Mouse (Mus musculus): Measurements from ENCODE around the gene Slc10a7. TPM values are rescaled to one million over a fixed set of nuclear protein-coding genes. Genes with fewer than 3 reads are reported as not detected.

The Slc10a7 gene
- polyA plus RNA-seq, 1 experiment from 2014 or later: 19.2 TPM

DNA sequence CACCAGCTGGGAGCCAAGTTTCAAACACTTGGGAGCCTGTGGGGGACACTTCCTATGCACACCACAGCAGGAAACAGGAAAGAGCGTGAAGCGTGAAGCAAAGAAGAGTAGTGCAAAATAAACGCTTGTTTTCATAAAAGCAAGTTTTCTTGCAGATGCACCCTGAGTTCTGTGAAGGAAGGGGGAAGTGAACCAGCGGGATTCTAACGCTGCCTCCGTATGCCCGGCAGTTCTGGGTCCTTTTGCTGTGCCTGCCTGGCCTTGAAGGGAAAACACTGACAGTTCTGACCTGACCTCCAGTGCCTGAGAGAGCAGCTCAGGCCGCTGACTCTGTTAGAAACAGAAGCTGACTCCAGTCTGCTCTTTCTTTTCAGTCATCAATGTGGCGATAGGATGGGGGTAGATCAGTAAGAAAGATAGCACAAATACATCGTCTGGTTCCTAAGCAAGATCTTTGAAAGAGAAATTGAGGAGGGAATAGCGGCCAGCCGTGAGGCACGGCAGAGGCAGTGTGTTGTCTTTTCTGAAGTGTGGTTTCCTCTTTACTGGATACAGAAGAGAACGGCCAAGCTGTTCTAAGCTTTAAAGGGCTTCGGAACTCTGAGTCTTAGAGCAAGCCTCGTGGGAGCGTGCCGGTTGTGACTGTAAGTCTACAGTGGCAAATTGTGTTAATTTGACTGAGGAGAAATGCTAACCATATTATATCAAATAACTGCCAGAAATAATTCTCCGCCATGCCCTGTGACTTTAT, 121.4 kb downstream of the Slc10a7 start:
- H3K9ac ChIP-seq: no peak overlapping the region
- peak overlapping the region; percentile 67 for H3K27ac ChIP-seq
- H3K9me3 ChIP-seq (replicated peaks): no peaks in the 10 kb centered on the region
- H3K4me1 ChIP-seq: peaks cover 23% of the 10 kb centered on the region; the same call in 1 of the 2 replicates
- no peak overlapping the region for H3K4me3 ChIP-seq (replicated peaks)
- no peaks in the 10 kb centered on the region for H3K27me3 ChIP-seq
- 46% methylated on average over 19 of the region's 19 CpGs for WGBS
- no peak overlapping the region for H3K4me2 ChIP-seq
- ATAC-seq (replicated peaks; ENCODE audit: low FRiP score): no peak
- no peaks in the 10 kb centered on the region for H3K36me3 ChIP-seq

DNA sequence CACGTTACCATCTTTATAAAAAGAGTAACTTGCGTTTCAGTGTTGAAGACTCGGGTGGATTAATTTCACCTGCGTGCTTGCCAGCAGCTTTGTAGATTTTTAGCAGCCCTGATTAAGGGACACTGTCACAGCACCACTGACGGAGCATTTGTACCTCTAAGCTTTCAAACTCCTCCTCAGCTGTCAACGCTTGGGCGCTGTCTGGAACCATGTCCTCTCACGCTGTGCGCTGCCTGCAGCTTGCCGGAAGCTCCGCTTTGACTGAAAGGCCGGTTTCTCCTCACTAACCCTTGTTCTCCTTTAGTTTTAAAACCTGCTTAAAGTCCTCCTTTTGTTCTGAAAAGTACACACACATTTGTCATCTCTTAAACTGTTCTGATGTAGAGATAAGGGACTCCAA, 123.9 kb downstream of the Slc10a7 start:
- H3K4me2 ChIP-seq: no peak overlapping the region
- no peak overlapping the region for H3K9ac ChIP-seq
- H3K4me1 ChIP-seq: peaks cover 16% of the 10 kb centered on the region; the same call in 1 of the 2 replicates
- no peak overlapping the region for H3K4me3 ChIP-seq (replicated peaks)
- WGBS: 46% methylated on average over 12 of the region's 12 CpGs
- H3K27me3 ChIP-seq: no peaks in the 10 kb centered on the region
- ATAC-seq (replicated peaks; ENCODE audit: low FRiP score): no peak
- H3K36me3 ChIP-seq: no peaks in the 10 kb centered on the region
- no peaks in the 10 kb centered on the region for H3K9me3 ChIP-seq (replicated peaks)
- H3K27ac ChIP-seq: no peak overlapping the region

DNA sequence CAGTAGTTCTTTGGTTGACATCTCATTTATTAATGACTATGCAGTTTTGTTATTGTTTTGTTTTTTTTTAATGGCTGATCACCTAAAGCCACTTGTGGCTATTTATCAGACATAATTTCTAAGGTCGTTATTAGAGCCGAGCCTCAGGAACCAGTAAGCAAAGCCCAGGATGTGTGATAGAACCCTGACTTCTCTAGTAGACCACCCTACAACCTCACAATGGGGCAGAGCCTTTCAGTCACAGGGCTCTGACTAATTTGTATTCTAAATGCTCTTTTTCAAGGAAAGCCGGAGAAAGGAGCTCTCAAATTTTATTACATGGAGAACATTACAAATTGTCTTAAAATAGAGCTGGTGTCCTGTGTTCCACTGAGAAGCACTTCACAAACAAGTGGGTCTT, 124.9 kb downstream of the Slc10a7 start:
- 0 out of 2 replicates have a peak overlapping the region, but pooled peaks have one; percentile 74 for H3K27ac ChIP-seq
- no peaks in the 10 kb centered on the region for H3K36me3 ChIP-seq
- peak overlapping the region; percentile 39; the same call in 1 of the 2 replicates for H3K4me2 ChIP-seq
- ATAC-seq (replicated peaks; ENCODE audit: low FRiP score): no peak
- peaks cover 16% of the 10 kb centered on the region; the same call in 1 of the 2 replicates for H3K4me1 ChIP-seq
- WGBS: 51% methylated on average over 3 of the region's 3 CpGs
- H3K27me3 ChIP-seq: no peaks in the 10 kb centered on the region
- no peak overlapping the region for H3K4me3 ChIP-seq (replicated peaks)
- no peaks in the 10 kb centered on the region for H3K9me3 ChIP-seq (replicated peaks)
- no peak overlapping the region for H3K9ac ChIP-seq

DNA sequence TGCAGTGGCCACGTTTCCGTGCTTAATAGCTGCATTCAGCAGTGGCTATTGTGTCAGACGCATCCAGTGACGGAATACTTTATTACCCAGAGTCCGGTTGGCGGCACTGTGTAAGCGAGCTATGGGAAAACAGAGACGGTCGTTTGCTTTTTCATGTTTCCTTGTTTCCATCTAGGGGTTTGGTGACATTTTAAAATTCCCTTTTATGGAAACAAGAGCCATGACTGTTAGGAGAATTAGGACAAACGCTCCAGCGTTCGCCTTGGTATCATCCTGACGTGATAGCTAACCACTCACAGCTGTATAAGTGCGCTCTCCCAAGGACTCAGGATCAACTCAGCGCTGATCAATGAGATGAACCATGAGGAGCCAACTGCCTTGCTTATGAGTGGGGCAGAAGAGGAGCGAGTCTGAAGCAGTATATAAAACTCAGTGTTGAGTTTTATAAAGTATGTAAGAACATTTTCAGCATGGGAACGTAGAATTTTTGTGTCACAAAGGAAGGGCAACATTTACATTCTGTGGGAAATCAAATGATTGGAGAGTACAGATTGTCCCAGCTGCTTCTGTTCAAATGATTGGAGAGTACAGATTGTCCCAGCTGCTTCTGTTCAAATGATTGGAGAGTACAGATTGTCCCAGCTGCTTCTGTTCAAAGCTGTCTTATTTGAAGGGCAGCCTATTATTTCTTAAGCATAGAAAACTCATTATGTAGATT, 125.5 kb downstream of the Slc10a7 start:
- no peaks in the 10 kb centered on the region for H3K9me3 ChIP-seq (replicated peaks)
- peak overlapping the region; percentile 74 for H3K27ac ChIP-seq
- H3K36me3 ChIP-seq: no peaks in the 10 kb centered on the region
- H3K4me3 ChIP-seq (replicated peaks): no peak overlapping the region
- H3K4me1 ChIP-seq: peaks cover 16% of the 10 kb centered on the region; the same call in 1 of the 2 replicates
- peak; percentile 46; the same call in 1 of the 2 replicates for ATAC-seq (replicated peaks; ENCODE audit: low FRiP score)
- peak overlapping the region; percentile 39; the same call in 1 of the 2 replicates for H3K4me2 ChIP-seq
- H3K27me3 ChIP-seq: no peaks in the 10 kb centered on the region
- no peak overlapping the region for H3K9ac ChIP-seq
- WGBS: 44% methylated on average over 17 of the region's 17 CpGs

DNA sequence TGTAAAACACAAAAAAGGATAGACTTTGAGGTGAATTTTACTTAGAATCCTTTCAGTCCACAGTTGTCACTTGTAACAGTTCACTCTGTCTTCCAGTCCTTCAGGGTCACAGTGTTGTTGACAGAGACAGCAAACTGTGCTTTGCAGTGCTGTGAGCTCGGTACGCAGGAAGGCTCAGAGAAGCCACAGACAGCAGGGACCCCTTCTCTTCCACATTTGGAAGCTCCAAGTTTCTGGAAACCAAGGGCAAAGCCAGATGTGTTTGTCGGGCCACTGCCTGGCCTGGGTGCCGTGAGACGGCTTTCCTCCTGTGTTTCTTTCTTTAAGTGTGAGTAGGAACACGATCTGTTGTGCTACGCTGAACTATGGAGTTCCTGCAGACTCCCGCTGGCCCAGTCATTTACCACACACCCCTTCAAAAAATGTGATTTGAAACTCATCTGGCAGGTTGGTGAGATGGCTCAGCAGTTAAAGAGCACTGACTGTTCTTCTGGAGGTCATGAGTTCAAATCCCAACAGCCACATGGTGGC, 126.2 kb downstream of the Slc10a7 start:
- WGBS: 61% methylated on average over 8 of the region's 8 CpGs
- Histone ChIP-seq H3K9me3 (replicated peaks) (no peaks in the 10 kb centered on the region), H3K36me3 (no peaks in the 10 kb centered on the region), H3K27me3 (no peaks in the 10 kb centered on the region), H3K4me3 (replicated peaks) (no peak overlapping the region), H3K9ac (no peak overlapping the region), H3K4me1 (peaks cover 11% of the 10 kb centered on the region; the same call in 1 of the 2 replicates), H3K27ac (peak overlapping the region; percentile 66), H3K4me2 (no peak overlapping the region)
- ATAC-seq (replicated peaks; ENCODE audit: low FRiP score): no peak

DNA sequence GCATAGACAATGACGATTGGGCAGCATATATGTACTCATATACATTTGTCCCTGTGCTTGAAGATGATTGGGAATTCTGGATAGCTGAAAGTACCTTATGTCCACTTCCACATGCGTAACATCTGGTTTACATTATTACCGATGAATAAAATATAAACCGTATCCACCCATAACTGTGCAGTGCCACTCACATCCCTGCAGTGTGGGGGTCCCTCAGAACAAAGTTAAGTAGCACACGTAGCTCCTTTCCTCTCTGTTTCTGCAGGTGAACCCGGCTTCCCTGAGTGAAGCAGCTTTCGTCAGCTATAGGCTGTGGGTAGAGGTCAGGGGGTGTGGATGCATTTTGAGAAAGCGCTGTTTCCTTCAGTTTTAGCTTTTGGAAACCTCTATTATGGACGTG, 132.8 kb downstream of the Slc10a7 start:
- Histone ChIP-seq H3K4me3 (replicated peaks) (no peak overlapping the region), H3K27me3 (no peaks in the 10 kb centered on the region), H3K27ac (no peak overlapping the region), H3K4me2 (no peak overlapping the region), H3K36me3 (0 out of 2 replicates have a peak, but pooled peaks cover 4% of the 10 kb centered on the region), H3K9me3 (replicated peaks) (no peaks in the 10 kb centered on the region; the same call in 1 of the 2 replicates), H3K4me1 (no peaks in the 10 kb centered on the region), H3K9ac (no peak overlapping the region)
- ATAC-seq (replicated peaks; ENCODE audit: low FRiP score): no peak
- WGBS: 82% methylated on average over 9 of the region's 9 CpGs

DNA sequence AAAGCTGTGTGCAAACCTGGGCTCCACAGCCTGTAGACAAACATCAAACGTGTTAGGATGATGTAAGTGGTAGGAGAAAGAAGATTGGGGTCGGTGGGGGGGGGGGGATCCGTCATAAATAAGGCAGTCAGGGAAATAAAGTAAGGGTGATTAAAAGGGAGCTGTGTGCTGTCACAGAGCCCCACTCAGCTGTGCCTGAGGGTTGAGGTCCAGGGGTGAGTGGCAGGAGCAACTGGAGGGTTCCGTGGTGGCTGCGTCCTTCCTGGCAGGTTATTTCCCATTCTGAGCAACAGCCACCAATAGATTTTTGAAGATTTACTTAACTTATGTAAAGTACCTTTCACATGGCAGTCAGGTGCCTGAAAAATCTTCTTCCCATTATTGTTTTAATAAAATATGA, 133.2 kb downstream of the Slc10a7 start:
- WGBS: 47% methylated on average over 5 of the region's 5 CpGs
- no peak overlapping the region for H3K9ac ChIP-seq
- ATAC-seq (replicated peaks; ENCODE audit: low FRiP score): no peak

DNA sequence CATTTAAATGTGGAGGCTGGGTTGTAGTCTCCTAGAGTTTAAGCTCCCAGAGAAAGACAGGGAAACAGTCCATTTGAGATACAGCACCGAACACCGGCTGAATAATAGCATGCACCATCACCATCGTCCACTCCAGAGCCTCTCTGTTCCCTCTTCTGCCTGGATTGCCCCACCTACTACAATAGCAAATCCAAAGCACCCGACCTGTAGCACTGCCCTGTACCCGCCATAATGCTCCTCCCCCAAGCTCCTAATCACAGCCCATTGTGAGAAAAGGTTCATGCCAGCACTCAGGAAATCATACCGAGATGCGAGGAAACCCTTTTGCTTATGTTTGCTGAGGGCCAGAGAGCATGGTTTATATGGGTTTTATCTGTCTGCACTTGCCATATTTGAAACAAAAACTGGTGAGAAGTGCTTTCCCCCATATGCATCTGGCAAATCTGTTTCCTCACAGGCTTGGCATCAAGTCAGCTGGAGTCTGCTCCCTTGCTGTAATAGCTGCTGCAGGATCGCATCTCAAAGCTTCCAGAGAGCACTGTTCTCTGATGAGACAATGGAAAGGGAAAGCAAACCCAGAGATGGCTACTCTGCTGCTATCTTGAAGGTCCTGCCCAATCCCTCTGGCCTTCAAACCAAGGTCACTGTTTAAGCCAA, 138.0 kb downstream of the Slc10a7 start:
- WGBS: 64% methylated on average over 8 of the region's 8 CpGs
- no peak for ATAC-seq (replicated peaks; ENCODE audit: low FRiP score)

More for the DNA sequence above, 133.2 kb downstream of the Slc10a7 start:
- Histone ChIP-seq H3K36me3 (0 out of 2 replicates have a peak, but pooled peaks cover 4% of the 10 kb centered on the region), H3K4me2 (no peak overlapping the region), H3K4me1 (0 out of 2 replicates have a peak, but pooled peaks cover 3% of the 10 kb centered on the region), H3K27me3 (no peaks in the 10 kb centered on the region), H3K9me3 (replicated peaks) (no peaks in the 10 kb centered on the region; the same call in 1 of the 2 replicates), H3K4me3 (replicated peaks) (no peak overlapping the region), H3K27ac (no peak overlapping the region)

DNA sequence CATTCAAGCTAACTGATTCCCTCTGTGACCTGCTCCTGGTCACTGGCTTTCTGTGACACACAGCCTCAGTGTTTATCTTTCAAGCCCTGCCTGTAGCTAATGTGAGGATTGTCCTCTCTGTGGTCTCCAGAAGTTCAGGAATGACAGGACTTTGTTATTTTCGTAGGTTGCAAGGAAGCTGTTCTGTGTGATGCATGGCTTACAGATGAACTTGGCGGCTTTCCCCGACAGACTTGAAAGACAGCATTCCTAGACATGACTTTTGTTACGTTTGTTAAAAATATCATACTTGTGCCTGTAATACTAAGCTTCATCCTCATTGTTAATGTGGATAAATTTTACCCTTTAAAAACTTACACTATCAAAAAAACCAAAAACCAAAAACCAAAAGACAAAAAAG, 138.7 kb downstream of the Slc10a7 start:
- 52% methylated on average over 4 of the region's 4 CpGs for WGBS
- H3K9ac ChIP-seq: no peak overlapping the region
- 0 out of 2 replicates have a peak, but pooled peaks cover 4% of the 10 kb centered on the region for H3K36me3 ChIP-seq
- H3K4me1 ChIP-seq: peaks cover 12% of the 10 kb centered on the region
- no peaks in the 10 kb centered on the region; the same call in 1 of the 2 replicates for H3K9me3 ChIP-seq (replicated peaks)
- no peaks in the 10 kb centered on the region for H3K27me3 ChIP-seq
- H3K4me3 ChIP-seq (replicated peaks): no peak overlapping the region
- ATAC-seq (replicated peaks; ENCODE audit: low FRiP score): no peak
- no peak overlapping the region for H3K27ac ChIP-seq
- H3K4me2 ChIP-seq: no peak overlapping the region

More for the DNA sequence above, 138.0 kb downstream of the Slc10a7 start:
- no peak overlapping the region for H3K4me3 ChIP-seq (replicated peaks)
- 0 out of 2 replicates have a peak, but pooled peaks cover 8% of the 10 kb centered on the region for H3K4me1 ChIP-seq
- no peaks in the 10 kb centered on the region for H3K27me3 ChIP-seq
- no peak overlapping the region for H3K27ac ChIP-seq
- H3K36me3 ChIP-seq: 0 out of 2 replicates have a peak, but pooled peaks cover 4% of the 10 kb centered on the region
- H3K4me2 ChIP-seq: no peak overlapping the region
- no peak overlapping the region for H3K9ac ChIP-seq
- H3K9me3 ChIP-seq (replicated peaks): no peaks in the 10 kb centered on the region; the same call in 1 of the 2 replicates

DNA sequence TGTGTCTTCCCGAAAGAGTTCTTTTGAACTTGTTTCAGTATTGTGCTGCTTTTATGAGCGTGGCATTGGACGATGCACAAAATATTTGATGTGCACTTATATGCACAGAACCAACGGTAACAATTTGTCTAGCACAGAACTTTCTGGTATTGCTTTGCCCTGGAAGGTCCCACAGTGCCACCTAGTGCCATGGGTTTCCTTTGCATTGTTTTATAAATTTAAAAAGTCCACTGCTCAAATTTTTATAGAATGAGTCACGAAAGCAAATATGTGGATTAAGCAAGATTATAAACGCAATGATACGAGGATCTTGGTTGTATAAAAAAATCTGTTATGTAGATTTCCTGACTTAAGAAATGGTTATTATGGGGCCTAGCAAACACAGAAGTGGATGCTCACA, 139.8 kb downstream of the Slc10a7 start:
- ATAC-seq (replicated peaks; ENCODE audit: low FRiP score): no peak
- peaks cover 16% of the 10 kb centered on the region for H3K4me1 ChIP-seq

DNA sequence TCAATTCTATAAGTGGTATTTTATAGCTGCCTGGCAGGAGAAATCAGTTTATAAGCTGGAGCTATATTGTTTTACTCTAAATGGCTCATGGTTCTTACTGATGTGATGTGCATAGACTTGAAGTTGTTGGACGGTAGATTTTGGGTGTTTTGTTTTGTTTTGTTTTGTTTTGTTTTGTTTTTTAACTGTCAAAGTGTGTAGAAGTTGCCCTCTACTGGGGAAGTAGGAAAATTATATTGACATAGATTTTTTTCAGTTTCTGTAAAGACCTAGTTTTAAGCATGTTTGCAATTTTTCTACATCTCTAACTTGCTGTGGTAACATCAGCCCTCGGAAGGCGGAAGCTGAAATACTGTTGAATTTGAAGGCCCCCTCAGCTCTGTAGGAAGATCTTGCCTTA, 142.5 kb downstream of the Slc10a7 start:
- Histone ChIP-seq H3K36me3 (no peaks in the 10 kb centered on the region), H3K4me2 (no peak overlapping the region), H3K9ac (no peak overlapping the region), H3K27ac (no peak overlapping the region), H3K4me1 (peaks cover 18% of the 10 kb centered on the region), H3K27me3 (no peaks in the 10 kb centered on the region), H3K9me3 (replicated peaks) (no peaks in the 10 kb centered on the region), H3K4me3 (replicated peaks) (no peak overlapping the region)
- no peak for ATAC-seq (replicated peaks; ENCODE audit: low FRiP score)
- 75% methylated on average over 3 of the region's 3 CpGs for WGBS

More for the DNA sequence above, 139.8 kb downstream of the Slc10a7 start:
- Histone ChIP-seq H3K4me2 (no peak overlapping the region), H3K27me3 (no peaks in the 10 kb centered on the region), H3K9me3 (replicated peaks) (no peaks in the 10 kb centered on the region; the same call in 1 of the 2 replicates), H3K27ac (no peak overlapping the region), H3K9ac (no peak overlapping the region), H3K4me3 (replicated peaks) (no peak overlapping the region), H3K36me3 (0 out of 2 replicates have a peak, but pooled peaks cover 4% of the 10 kb centered on the region)
- WGBS: 45% methylated on average over 7 of the region's 7 CpGs
